Mouse (Mus musculus): ENCODE measurements around the gene Pqlc2.

Gene Pqlc2

GRCm38 (mm10) chr4:139305521-139305920 lies 5.0 kb downstream of the Pqlc2 start:
- no peak for DNase-seq (ENCODE audit: low spot score)

GRCm38 (mm10) chr4:139302241-139302640 lies 8.3 kb downstream of the Pqlc2 start:
- DNase-seq (ENCODE audit: low spot score) = no peak

GRCm38 (mm10) chr4:139301780-139302179 lies 8.7 kb downstream of the Pqlc2 start:
- no peak for DNase-seq (ENCODE audit: low spot score)

GRCm38 (mm10) chr4:139298671-139299366 lies 11.7 kb downstream of the Pqlc2 start:
- no peak for DNase-seq (ENCODE audit: low spot score)

GRCm38 (mm10) chr4:139297566-139297965 lies 12.9 kb downstream of the Pqlc2 start:
- no peak for DNase-seq (ENCODE audit: low spot score)

GRCm38 (mm10) chr4:139292038-139292437 lies 18.5 kb downstream of the Pqlc2 start:
- no peak for DNase-seq (ENCODE audit: low spot score)

GRCm38 (mm10) chr4:139291099-139291498 lies 19.4 kb downstream of the Pqlc2 start:
- no peak for DNase-seq (ENCODE audit: low spot score)

GRCm38 (mm10) chr4:139289017-139289416 lies 21.5 kb downstream of the Pqlc2 start:
- DNase-seq (ENCODE audit: low spot score) = no peak

GRCm38 (mm10) chr4:139287122-139287863 lies 23.2 kb downstream of the Pqlc2 start:
- peak; percentile 51 for DNase-seq (ENCODE audit: low spot score)

- DNase-seq (ENCODE audit: low spot score) = no peak
These were observed 24.3 kb downstream of the Pqlc2 start for GRCm38 (mm10) chr4:139286234-139286633.

- DNase-seq (ENCODE audit: low spot score) = no peak
These were observed 25.6 kb downstream of the Pqlc2 start for GRCm38 (mm10) chr4:139284877-139285276.

GRCm38 (mm10) chr4:139282955-139283417 lies 27.5 kb downstream of the Pqlc2 start:
- no peak for DNase-seq (ENCODE audit: low spot score)

- no peak for DNase-seq (ENCODE audit: low spot score)
These were observed 28.6 kb downstream of the Pqlc2 start for GRCm38 (mm10) chr4:139281791-139282345.

GRCm38 (mm10) chr4:139280530-139280929 lies 30.0 kb downstream of the Pqlc2 start:
- no peak for DNase-seq (ENCODE audit: low spot score)

GRCm38 (mm10) chr4:139276411-139276810 lies 34.1 kb downstream of the Pqlc2 start:
- no peak for DNase-seq (ENCODE audit: low spot score)

- DNase-seq (ENCODE audit: low spot score) = no peak
These were observed 35.9 kb downstream of the Pqlc2 start for GRCm38 (mm10) chr4:139274573-139274972.

- no peak for DNase-seq (ENCODE audit: low spot score)
These were observed 37.4 kb downstream of the Pqlc2 start for GRCm38 (mm10) chr4:139272951-139273680.

GRCm38 (mm10) chr4:139271562-139271961 lies 38.9 kb downstream of the Pqlc2 start:
- DNase-seq (ENCODE audit: low spot score) = no peak

GRCm38 (mm10) chr4:139270168-139270567 lies 40.3 kb downstream of the Pqlc2 start:
- DNase-seq (ENCODE audit: low spot score) = no peak

- DNase-seq (ENCODE audit: low spot score) = no peak
These were observed 42.3 kb downstream of the Pqlc2 start for GRCm38 (mm10) chr4:139268242-139268641.

- DNase-seq (ENCODE audit: low spot score) = no peak
These were observed 43.2 kb downstream of the Pqlc2 start for GRCm38 (mm10) chr4:139267335-139267734.

- DNase-seq (ENCODE audit: low spot score) = no peak
These were observed 44.0 kb downstream of the Pqlc2 start for GRCm38 (mm10) chr4:139266500-139266865.

Data from yolk sac, embryonic 10.5 days (tissue).